Mouse (Mus musculus): Measurements from ENCODE around the gene Cdc25b. TPM values are rescaled to one million over a fixed set of nuclear protein-coding genes. Genes with fewer than 3 reads are reported as not detected.

The Cdc25b gene
- total RNA-seq, 2 experiments from 2014 or later = 28.8 to 40.0 TPM

DNA sequence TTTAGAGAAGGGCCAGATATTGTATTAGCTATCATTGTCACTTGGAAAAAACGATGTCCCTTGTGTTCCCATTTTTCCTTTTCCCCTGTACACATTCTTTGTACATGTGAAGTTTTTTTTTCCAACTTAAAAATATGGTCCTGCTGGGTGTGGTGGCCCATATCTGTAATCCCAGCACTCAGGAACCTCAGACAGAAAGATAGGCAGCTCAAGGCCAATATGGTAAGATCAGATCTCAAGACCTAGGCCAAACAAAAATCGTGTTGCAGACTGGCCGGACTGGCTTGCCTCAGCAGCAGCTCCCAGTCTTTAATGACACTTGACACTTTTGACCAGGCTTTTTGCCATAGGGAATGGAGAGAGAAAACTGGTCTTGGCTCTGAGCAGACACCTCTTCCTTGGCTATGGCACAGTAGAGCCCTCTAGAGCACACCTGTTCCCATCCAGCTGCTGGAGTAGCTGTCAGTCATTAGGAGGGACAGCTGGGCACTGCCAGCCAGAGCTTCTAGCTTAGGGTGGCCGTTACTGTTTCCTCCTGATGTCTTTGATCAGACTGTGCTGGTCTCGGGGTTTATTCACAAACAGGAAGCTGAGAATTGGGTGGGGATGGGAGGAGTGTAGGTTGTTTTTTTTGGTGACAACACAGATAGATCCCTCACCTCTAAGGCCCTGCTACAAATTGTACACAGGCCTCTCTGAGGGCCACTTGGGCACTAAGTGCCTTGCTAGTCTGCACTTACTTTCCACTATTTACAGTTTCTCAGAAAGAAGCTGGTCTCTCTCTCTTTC is 3.0 kb downstream of the Cdc25b start:
- DNase-seq (ENCODE audit: low spot score in 2 of 2) = no peak

GRCm38 (mm10) chr2:131190344-131191004 is 3.7 kb downstream of the Cdc25b start:
- DNase-seq (ENCODE audit: low spot score in 2 of 2) = no peak

DNA sequence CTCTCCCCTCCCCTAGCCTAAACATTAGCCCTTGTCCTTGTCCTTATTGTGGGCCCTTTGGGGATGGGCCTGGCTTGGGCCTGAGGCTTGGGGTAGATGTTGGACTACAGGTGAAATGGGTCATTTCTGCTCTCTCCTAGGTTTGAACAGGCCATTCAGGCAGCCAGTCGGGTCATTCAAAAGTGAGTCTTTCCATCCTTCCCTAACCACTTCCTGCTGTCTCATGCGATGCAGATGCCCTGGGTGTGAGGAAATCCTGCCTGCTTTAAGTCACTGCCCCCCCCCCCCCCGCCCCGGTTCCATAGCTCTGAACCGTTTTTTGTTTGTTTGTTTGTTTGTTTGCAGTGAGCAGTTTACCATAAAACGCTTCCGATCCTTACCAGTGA is 4.2 kb downstream of the Cdc25b start:
- no peak for DNase-seq (ENCODE audit: low spot score in 2 of 2)

- DNase-seq (ENCODE audit: low spot score in 2 of 2) = no peak
Observed at GRCm38 (mm10) chr2:131196606-131197316, 10.0 kb downstream of the Cdc25b start.

- no peak for DNase-seq (ENCODE audit: low spot score in 2 of 2)
Observed at GRCm38 (mm10) chr2:131200710-131201109, 14.0 kb downstream of the Cdc25b start.

DNA sequence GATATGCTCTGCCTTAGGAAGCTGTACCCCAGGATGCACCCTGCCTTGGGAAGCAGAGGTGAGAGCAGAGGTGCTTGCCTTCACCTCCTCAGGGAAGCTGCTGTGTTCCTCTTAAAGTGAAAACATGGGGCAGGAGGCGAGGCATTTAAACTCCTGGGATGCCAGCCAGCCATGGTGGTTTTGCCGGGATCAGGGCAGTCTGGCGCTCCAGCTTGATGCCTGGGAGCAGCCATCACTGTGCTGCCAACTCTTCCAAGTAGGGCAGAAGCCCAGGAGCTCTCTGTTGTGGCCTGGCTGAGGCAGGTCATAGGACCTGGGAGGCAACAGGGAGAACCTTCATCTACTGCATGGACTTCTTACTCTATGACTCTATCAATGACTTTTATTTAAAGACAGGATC is 14.5 kb downstream of the Cdc25b start:
- no peak for DNase-seq (ENCODE audit: low spot score in 2 of 2)

DNA sequence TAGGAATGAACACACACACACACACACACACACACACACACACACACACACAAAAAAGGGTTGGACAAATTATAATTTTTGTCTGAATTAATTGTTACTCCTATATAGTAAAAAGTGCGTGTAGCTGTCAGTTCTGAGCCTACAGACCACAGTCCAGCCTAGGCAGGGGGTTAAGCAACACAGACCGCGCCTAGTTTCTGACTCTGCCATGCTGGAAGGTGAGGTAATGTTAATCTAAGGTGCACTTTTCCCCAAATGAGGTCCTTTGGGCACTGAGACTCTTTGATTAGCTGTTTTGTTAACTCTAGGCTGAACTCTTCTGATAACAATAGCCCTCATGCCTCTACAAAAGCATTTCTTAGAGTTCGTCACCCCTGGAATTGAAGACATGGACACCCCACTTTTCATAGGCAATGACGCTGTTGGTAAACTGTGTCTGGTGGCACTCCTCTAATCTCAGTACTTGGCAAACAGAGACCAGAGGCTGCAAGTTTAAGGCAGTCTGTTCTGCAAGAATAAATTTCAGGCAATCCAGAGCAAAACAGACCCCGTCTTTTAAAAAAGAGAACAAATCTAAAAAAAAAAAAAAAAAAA is 17.2 kb downstream of the Cdc25b start:
- DNase-seq (ENCODE audit: low spot score in 2 of 2) = no peak

GRCm38 (mm10) chr2:131204410-131204981 is 17.7 kb downstream of the Cdc25b start:
- DNase-seq (ENCODE audit: low spot score in 2 of 2) = peak; percentile 40 to 63

- DNase-seq (ENCODE audit: low spot score in 2 of 2) = no peak
Observed at GRCm38 (mm10) chr2:131205521-131206182, 18.9 kb downstream of the Cdc25b start.

GRCm38 (mm10) chr2:131206778-131207177 is 20.0 kb downstream of the Cdc25b start, which contains the start of gene Ap5s1:
TSS of gene Ap5s1 (plus strand) at chr2:131207078.
- DNase-seq (ENCODE audit: low spot score in 2 of 2) = no peak

- DNase-seq (ENCODE audit: low spot score in 2 of 2) = no peak
Observed at GRCm38 (mm10) chr2:131208356-131208755, 21.6 kb downstream of the Cdc25b start.

DNA sequence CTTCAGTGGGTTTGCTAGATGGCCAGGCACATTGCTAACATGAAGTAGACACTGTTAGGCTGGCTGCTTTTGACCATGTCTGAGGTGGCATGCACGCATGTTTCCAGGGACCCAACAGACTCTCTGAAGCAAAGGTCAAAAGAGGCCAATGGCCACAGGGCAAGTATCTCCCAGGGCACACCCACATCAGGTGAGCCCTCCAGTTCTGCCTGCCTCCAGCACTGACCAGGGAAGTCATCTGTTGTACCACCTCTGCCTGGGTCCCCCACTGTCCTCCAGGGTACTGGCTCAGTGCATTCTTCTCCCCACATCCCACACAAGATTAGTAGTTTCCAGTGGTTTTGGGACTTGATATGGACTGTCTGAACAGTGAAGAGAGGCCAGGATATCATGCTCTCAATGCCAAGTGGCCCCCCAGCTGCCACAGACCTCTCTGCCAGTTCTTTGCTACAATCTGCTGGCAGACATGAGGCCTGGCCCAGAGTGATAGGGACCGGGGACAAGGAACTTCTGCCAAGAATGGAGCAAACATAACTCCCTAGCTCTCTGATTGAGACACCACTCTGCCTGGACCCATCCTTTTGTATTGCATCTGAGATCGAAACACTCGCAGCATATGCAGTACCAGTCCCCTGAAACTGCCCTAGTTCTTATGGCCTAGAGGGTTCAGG is 22.5 kb downstream of the Cdc25b start:
- DNase-seq (ENCODE audit: low spot score in 2 of 2) = no peak

GRCm38 (mm10) chr2:131209969-131210792 is 23.4 kb downstream of the Cdc25b start:
- DNase-seq (ENCODE audit: low spot score in 2 of 2) = peak; percentile 89 to 93

DNA sequence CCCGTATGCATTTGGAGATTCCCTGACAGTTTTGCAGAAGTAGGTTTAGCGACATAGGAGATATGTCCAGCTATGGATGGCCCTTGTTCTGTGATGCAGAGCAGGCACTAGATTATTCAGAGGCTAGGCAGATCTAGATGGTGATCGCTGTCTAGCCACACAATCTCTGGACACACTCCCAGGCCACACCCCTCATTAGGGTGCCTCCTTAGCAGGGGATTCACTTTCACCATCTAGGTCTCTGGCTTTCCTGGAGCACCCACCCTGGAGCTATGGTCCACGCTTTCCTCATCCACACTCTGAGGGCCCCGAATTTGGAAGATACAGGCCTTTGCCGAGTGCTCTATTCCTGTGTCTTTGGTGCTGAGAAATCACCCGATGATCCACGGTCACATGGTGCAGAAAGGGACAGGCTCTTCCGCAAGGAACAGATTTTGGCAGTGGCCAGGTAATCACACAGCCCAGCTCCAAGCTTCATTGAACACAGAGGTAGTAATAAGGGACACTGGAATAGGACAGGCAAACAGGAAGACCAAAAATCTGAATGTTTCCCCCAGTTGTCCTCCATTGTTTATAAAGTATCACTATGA is 24.4 kb downstream of the Cdc25b start:
- no peak for DNase-seq (ENCODE audit: low spot score in 2 of 2)

GRCm38 (mm10) chr2:131213773-131214172 is 27.0 kb downstream of the Cdc25b start:
- DNase-seq (ENCODE audit: low spot score in 2 of 2) = no peak

GRCm38 (mm10) chr2:131215941-131216858 is 29.5 kb downstream of the Cdc25b start:
- no peak for DNase-seq (ENCODE audit: low spot score in 2 of 2)

DNA sequence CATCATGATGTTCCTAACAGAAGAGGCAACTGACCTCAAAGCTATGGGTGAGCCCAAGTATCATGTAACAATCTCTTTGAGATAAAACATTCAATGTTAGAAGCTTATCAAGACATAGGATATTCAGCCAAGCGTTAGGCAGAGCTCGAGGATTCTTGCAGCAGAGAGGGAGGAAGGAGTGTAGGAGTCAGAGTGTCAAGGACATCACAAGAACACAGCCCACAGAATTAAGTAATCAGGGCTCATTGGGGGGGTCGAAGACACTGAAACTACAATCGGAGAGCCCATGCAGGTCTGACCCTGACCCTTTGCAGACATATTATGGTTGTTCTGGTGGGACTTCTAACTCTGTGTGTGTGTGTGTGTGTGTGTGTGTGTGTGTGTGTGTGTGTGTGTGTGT is 33.3 kb downstream of the Cdc25b start:
- no peak for DNase-seq (ENCODE audit: low spot score in 2 of 2)
